Mouse (Mus musculus): ENCODE measurements around the gene Rbm25.
"Not testable (repeated sequence)": the region's sequence is repeated elsewhere in the genome, so short reads cannot be mapped to it uniquely, and the experiment has no call there.

Gene Rbm25

DNA sequence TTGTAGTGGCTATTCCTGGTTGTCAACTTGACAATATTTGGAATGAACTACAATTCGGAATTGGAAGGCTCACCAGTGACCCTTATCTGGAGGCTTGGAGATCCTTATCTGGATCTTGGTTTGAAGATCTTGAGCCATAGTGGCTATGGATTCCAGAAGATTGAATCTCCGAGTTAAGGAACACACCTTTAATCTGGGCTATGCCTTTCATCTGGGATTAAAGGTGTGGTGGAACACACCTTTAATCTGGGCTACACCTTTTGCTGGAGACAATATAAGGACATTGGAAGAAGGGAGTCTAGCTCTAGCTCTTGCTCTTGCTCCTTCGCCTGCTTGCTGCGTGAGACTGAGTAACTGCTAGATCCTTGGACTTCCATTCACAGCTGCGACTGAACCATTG, at the start of gene Rbm25:
Gene Rbm25, plus strand, starts transcription at position 301 of the 400 bp plus-strand sequence.
- not testable (repeated sequence) for DNase-seq

DNA sequence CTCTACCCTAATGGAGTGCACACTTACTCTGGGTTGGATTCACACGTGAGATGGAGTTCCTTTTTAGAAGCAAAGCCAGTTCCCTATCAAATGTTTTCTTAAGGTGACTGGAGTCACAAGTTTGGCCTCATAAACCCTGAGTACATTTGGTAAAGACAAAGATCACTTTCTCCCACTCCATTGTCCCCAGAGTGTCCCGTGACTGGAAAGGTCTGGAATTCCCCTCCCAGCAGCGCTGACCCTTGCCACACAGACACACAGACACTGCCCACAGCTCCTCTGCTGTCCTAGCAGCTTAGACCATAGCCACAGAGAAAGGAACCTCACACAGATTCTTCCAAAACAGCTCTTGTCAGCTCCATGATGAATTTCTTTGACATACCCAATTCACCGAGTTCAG, 48.9 kb upstream of the Rbm25 start:
- DNase-seq, result peak; percentile 66

DNA sequence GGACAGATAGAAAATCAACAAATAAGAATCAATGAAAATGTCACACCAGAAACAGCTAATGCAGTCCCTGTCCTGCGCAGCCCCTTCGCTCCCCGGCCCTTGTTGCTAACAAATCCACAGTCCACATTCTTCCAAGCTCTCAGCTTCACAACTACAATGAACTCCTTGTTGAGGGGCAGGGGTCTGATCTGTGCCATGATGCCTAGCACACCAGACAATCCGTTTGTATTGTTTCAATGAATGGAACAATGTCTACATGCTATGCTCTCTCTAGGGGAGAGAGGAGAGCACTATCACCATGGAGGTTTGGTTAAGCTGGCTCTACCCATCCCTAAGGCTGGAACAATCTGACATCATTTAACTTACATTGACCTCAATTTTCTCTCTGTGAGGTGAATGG, 48.3 kb upstream of the Rbm25 start:
- DNase-seq, result no peak

DNA sequence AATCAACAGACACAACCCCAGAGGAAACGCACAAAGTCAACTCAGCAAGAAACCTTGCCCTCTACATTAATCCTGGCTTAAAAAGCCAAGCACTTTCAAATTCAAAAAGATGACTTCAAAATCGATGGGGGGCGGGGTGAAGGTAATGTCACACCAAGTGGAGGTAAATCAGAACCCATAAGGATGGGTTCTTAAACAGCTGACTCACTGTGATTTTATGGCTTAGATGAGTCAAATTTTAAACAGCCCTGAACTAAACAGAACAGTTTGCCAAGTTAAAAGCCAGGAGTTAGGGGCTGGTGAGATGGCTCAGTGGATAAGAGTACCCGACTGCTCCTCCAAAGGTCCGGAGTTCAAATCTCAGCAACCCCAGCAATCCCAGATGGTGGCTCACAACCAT, 44.4 kb upstream of the Rbm25 start:
- peak; percentile 37 for DNase-seq

DNA sequence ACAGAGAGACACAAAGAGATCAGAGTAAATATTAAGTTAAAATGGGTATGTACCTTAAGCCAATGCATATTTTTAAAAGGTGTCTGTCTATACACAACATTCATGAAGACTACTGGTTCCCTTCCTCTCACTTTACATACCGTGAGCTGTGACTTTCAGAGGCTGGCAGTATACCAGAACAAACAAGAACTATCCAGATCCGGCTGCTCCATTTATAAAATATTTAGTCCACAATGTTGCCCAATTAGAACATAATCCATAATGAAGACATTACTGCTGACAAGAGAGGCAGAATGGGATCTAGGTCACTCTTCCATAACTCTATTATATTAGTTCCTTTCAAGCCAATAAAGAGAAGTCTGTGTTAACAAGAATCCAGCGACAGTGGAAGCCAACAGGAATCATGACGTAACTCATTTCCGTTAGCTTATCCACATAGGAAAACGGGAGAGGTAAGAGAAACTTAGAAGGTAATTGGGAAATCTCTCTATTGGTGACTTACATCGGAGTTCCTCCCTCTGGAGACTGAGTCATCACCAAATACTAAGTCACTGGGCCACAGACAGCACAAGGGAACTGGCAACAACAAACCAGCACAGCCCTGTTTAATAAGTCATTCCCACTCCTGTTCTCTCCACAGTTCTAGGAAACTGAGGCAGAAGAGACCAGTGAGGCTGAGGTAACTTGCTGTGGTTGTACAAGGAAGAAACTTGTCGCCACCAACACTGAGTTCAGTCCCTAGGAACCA, 39.1 kb upstream of the Rbm25 start:
- DNase-seq, result no peak

DNA sequence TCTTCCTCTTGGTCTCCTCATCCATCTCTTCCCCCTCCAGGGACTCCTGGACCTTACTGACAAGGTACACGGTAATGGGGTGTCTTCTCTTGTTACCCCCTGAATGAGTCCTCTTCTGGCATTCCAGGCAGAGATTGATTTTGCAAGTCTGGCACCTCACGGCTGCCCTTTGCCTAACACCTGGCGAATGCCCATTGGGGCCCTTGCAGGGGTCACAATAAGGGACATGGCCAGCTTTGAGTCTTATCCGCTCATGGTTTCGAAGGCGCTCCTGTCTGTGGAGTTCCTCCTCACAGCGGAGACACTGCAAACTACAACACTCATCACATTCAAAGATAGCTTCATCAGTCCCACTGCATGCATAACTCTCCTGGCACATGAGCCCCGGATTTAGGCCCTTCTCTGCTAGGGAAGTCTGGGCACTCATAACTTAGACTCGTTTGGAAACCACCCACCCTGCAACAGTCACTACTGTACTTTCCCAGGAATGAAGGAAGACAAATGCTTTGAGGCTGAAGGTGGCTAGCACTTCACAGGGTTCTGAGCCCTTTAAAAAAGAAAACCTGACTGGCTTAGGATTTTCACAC, 36.5 kb upstream of the Rbm25 start:
- DNase-seq, result no peak

DNA sequence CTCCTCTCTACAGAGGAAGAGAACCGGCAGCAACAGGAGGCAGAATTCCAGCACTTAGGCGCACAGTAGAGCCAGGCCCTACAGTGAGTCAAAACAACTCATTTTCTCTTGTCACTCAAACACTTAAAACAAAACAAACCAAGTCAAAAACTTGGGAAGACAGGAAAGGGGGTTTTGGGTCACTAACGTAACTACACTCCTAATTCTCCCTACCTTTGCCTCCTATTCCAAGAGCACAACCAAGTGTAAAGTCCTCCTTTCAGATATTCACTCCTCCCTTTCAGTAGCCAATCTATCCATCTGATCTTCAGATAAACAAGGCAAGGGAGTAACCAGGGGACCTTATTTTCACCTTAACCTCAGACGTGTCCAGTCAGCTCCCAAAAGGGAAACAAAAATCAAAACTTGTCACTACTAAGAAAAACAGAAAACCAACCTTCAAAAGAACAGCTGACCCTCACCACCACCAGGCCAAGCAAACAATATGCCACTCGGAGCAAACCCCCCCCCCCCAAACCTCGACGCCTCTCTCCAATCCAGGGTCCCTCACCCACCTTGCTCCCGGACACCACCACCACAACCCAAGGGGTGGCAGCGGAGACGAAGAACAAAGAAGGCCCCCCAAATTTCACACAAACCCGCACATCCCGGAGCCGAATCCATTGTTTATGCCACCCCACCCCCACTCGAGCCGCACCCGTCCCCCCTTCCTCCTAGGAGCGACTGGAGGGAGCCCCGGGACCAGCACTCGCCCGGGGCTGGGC, 34.7 kb upstream of the Rbm25 start:
- peak; percentile 36 for DNase-seq

DNA sequence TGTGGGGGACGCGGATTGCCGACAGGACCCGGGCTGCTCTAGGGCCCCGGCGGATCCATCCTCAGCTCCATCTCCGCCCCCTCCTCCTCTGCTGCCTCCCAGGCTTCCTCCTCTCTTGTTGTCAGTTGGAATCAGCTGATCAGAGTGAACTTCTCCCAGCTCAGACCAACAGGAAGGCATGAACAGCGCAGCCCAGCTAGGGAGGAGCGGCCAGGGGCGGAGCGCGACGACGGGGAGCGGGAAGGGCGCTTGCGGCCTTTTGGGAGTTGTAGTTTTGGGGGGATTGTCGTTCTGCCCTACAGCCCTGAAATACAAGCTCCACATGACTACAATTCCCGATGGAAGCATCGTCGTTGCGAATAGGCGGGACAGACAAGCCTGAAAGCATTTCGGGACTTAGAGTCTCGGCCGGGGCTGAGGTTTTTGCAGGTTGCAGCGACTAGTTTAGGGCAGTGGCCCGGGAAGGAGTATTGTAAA, 34.0 kb upstream of the Rbm25 start, which contains the start of gene Zfyve1:
Gene Zfyve1, minus strand, starts transcription at position 198 of the 477 bp plus-strand sequence.
- DNase-seq, result peak; percentile 98

DNA sequence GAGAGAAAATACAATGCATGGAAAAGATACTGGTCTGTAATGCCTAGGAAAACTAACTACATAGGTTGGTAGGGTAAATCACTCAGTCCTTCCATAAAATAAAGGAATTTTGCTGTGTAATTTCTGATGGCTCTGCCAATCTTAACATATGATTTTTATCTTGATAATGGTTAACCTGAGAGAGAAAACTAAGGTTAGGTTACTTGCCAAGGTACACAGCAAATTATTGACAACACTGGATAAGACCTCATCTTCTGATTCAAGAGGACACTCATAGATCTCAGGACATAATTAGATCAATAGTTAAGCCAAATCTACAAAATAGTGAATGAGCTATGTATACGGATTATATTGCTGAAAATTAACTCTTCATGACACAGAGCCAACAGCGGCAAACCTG, 33.2 kb upstream of the Rbm25 start:
- no peak for DNase-seq

DNA sequence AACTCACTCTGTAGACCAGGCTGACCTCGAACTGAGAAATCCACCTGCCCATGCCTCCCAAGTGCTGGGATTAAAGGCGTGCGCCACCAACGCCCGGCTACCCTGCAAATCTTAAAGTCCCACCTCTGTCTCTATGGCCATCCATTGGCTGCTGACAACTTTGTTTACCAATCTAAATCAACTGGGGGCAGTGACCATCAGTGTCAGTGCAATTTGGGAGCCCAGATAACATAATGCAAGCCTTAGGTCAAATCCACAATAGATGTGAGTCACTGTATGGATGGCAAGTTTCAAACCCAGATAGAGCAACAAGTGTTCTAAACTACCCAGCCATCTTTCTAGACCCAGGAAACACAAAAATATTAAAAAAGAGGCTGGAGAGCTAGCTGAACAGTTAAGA, 28.8 kb upstream of the Rbm25 start:
- DNase-seq, result no peak

DNA sequence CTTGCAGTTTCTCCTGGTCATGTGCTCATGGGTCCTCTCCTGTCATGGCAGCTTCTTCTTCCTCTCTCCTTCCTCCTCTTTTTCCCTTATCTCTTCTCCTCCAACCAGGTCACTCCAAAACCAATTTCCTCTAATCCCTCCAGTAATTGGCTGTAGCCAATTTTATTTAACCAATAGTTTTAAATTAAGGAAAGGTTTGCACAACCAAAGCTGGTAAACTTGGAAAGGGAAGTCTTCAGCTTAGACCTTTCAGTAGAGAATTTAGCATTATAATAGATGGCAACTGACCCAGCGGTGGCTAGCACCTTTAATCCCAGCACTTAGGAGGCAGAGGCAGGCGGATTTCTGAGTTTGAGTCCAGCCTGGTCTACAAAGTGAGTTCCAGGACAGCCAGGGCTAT, 24.6 kb upstream of the Rbm25 start:
- not testable (repeated sequence) for DNase-seq

DNA sequence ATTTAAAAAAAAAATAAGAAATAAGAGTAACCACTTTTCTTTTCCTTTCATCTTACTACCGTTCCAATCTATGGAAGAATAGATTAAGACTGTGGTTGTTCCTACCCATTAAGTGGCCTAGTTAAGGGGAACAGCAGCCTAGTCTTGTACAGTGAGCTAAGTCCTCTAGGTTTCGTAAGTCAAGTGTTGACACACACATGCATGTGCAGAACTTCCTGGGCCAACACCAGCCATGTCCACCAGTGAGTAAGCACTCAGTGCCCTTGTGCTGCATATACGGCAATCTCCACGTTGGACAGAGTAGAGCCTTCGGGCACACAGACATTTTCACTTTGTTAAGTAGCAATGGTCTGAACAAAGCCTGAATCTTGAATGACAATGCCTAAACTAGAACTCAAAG, 13.8 kb upstream of the Rbm25 start:
- no peak for DNase-seq

DNA sequence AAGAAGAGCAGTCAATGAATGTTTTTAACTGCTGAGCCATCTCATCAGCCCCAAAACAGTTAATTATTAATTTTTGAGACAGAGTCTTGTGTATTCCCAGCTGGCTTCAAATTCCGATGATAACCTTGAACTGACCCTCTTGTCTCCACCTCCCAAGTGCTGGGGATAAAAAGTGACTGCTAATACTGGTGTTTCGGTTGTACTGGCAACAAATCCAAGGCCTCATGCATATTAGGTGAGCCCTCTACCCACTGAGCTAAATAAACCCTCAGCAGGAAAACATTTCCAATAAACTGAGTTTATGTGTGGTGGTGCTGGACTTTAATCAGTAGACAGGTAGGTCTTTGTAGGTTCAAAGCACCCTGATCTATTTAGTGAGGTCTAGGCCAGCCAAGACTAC, 12.1 kb upstream of the Rbm25 start:
- DNase-seq, result peak; percentile 37

DNA sequence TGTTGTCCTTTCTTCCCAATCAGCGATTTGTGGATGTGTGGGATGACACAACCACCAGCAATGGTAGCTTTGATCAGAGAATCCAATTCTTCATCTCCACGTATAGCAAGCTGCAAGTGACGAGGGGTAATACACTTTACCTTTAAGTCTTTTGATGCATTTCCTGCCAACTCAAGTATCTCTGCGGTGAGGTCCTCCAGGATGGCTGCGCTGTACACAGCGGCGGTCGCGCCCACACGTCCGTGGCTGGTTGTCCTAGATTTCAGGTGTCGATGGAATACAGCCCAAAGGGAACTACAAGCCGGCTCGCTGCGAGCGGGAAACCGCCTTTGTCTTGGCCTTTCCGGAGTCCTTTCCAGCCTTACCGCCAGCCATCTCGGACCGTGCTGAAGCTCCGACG, 10.3 kb upstream of the Rbm25 start:
- DNase-seq, result not testable (repeated sequence)

DNA sequence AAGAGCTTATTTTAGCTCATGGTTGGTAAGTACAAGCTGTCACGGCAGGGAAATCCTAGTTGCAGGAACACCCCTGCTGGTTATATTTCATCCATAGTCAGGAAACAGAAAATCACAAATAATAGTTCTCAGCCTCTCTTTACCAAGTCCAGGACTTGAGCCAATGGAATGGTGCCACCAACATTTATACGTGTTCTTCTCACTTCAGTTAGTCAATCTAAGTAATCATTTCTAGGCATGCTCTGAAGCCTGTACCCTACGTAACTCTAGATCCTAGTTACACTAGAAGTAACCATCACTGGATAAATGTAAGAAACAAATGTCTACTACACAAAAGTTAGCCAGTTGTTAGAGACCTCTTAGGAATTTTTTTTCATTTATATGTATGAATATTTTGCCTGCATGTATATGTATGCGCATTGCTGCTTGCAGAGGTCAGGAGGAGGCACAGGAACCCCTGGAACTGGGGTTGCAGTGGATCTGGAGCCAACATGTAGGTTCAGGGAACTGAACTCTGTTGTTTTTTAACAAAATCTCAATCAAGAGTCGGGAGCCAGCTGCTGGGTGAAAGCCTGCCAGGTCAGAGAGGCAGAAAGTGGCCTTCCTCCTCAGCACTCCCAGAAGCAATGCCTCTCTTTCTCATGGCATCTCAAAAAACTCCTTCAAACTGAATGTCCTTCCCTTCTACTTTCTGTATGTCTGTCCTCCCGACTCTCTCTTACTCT, 8.8 kb upstream of the Rbm25 start:
- DNase-seq, result peak; percentile 77

DNA sequence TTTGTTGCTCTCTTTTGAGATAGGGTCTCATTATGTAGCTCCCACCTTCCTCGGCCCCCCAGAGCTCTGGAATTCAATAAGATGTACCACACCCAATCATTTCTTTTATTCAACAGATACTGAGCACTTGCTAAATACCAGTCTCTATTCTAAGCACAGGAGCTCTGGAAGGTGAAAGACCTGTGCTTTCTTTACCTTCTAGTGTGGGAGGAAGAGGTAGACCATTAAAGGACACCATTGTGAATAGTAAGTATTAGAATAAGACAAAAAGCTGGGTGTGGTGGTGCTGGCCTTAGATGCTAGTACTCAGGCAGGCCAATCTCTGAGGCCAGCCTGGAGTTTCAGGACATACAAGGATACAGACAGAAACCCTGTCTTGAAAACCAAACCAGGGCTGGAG, 6.7 kb upstream of the Rbm25 start:
- DNase-seq, result no peak

DNA sequence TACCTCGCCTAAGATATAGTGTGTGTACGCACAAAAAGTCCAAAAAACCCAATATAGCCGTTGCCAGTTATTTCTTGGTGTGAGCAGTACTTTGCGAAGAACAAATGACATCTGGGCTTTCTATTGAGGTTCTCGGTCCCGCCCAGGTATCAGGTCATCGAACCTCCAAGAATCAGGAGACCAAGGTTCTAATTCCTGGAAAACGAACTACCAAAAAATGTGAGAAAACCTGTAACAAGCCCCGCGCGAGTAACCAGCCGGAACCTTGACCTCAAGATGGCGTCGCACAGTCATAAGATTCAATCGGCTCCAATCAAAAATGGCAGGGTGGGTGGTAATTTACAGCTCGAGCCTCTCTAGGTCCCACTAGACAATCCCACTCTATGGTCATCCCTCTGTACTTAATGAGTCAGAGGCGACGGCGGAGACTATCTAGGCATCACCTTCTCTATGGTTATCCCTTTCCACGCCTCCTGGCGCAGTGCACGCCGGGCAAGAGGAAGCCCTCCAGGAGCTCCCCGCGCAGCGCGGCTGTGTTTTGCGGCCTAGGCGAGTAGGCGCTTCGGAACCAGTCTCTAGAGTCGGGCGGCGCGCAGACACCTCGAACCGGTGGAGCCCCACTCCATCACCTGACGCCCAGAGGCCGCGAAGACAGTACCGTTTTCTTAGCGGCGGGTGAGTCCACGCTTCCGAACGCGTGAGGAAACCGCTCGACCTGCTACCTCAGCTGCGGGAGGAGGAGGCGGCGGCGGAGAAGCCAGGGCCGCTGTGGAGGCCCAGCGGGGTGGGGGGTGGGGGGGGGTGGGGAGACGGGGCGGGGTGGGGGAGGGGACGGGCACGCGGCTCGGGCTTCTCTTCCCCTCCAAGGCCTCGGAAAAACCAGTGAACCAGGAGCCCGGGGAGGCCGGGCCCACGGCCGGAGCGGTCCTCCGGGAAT, 975 bp downstream of the Rbm25 start:
- DNase-seq, result peak; percentile 99

DNA sequence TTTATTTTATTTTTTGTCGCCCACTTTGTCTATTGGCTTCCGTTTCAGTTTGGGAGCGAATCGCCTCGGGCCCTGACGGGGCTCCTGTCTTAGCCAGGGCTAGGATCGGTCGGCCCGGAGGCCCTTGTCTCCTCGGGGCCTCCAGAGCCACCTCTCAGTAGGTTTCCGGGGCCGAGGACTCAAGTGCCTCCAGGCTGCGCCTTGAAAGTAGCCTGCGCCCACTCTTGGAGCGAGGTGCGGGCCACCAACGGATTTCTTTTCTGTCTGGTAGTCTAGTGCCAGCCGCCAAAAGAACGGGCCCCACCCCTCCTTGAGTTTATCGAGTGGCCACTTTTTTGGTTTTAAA, 1.6 kb downstream of the Rbm25 start:
- DNase-seq, result peak; percentile 58

DNA sequence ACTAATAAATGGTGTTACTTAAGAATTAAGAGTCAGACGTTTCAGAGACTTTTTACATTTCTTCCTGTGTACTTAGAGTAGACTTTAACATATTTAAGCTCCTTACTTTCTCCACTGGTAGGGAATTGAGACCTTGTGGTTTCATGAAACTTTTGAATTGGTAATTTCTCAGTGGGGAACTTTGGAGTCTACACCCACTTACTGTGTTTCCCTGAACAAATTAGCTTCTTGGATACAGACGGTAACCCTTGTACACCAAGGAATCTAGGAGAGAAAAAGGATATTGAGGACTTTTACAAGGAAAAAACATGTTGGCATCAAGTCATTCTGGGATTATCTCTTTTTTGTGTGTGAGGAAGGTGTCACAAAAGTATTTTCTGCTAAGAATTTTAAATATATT, 2.8 kb downstream of the Rbm25 start:
- DNase-seq, result peak; percentile 16

DNA sequence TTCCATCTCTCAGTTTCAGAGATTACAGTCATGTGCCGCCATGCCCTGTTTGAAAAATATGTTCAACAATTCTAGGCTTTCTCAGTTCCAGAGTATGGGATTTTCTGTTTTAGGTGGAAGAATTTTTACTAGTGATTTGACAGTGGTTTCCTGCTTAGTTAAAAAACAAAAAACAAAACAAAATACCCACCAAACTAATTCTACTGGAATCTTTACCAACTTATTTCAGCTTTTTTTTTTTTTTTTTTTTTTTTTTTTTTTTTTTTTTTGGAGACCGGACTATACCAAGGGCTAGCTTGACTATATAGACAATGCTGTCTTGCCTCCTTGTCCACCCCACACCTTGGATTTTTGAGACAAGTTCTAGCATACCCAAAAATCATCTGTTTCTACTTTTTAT, 10.2 kb downstream of the Rbm25 start:
- DNase-seq, result no peak

DNA sequence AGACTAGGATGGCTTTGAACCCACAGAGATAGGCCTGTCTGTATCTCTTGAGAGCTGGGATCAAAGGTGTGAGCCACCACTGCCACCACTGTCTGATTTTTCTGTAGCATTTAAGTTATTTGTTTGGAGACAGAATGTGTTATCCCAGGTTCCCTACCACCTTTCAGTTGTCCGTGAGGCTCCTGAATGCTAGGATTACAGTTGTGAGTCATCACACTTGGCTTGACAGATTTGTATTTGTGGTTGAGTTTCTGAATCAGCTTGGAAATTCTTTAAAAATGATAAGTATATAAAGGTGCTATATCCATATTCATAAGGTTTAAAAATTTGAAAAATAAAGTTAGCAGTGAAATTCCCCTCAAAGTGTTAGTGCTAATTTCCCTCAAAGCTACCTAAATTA, 12.1 kb downstream of the Rbm25 start:
- DNase-seq, result no peak

DNA sequence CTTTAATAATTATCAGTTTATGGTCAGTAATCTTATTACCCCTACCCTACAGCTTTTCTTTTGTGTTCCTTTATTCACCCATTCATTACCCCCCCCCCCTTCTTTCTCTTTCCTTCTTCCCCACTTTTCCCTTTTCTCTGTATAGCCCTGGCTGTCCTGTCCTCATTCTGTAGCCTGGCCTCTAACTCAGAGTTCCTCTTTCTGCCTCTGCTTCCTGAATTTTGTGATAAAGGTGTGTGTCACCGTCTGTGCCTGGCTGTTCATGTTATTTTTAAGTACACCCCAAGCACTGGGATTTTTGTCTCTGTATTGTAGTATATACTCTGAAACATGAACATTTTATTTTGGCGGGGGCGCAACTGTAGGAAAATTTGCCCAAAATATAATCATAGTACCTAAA, 19.3 kb downstream of the Rbm25 start:
- no peak for DNase-seq

Data from kidney, adult 9 months (tissue).